Mouse (Mus musculus) midbrain, embryonic 16.5 days (tissue): ENCODE results near the gene Hsf2bp. TPM values are rescaled to one million over a fixed set of nuclear protein-coding genes. Genes with fewer than 3 reads are reported as not detected.

Experiments used
- ATAC-seq: fragments of 200-750 bp; cut with Nextera tagmentation; 2 replicates; pipeline ENCODE4 v1.8.0; 2017; ENCODE audit warnings: moderate TSS enrichment
- H3K27ac ChIP-seq: fragments of 300-500 bp; sonication (generic); 2 replicates; pipeline ENCODE4 v1.5.1; 2014; ENCODE audit warnings: mild to moderate bottlenecking, low read length, mixed read lengths
- H3K27me3 ChIP-seq: fragments of 300-500 bp; sonication (generic); 2 replicates; pipeline ENCODE4 v1.6.1; 2014; ENCODE audit warnings: low read depth, low read length, mixed read lengths; ENCODE audit not compliant: control insufficient read depth, insufficient read depth
- H3K36me3 ChIP-seq: fragments of 300-500 bp; sonication (generic); 2 replicates; pipeline ENCODE4 v1.6.1; 2014; ENCODE audit warnings: mild to moderate bottlenecking, low read length, moderate library complexity, mixed read lengths; ENCODE audit not compliant: control insufficient read depth, insufficient read depth
- H3K4me1 ChIP-seq: fragments of 300-500 bp; sonication (generic); 2 replicates; pipeline ENCODE4 v1.6.1; 2014; ENCODE audit warnings: mild to moderate bottlenecking, low read length, mixed read lengths; ENCODE audit not compliant: control insufficient read depth, insufficient read depth
- H3K4me2 ChIP-seq: fragments of 300-500 bp; sonication (generic); 2 replicates; pipeline ENCODE4 v1.6.1; 2014; ENCODE audit warnings: mild to moderate bottlenecking, low read length, mixed read lengths
- H3K4me3 ChIP-seq: fragments of 300-500 bp; sonication (generic); 2 replicates; pipeline ENCODE4 v1.5.1; 2014; ENCODE audit warnings: low read depth, mild to moderate bottlenecking, low read length, moderate library complexity, mixed read lengths
- H3K9ac ChIP-seq: fragments of 300-500 bp; sonication (generic); 2 replicates; pipeline ENCODE4 v1.6.1; 2014; ENCODE audit warnings: low read depth, low read length, mixed read lengths
- H3K9me3 ChIP-seq: fragments of 300-500 bp; sonication (generic); replicated peaks from 2 replicates; pipeline ENCODE4 v1.6.1; 2014; ENCODE audit warnings: mild to moderate bottlenecking, low read length, mixed read lengths; ENCODE audit not compliant: control insufficient read depth, poor library complexity, severe bottlenecking
- WGBS: fragments of 180-500 bp; shearing (Covaris S2); extraction: QIAGEN DNeasy Blood & Tissue Kit; methylation state at CpG from one replicate; pipeline ENCODE4 v1.1.7; 2014; 5-methylcytosine and 5-hydroxymethylcytosine counted together
- polyA plus RNA-seq: library from polyadenylated mRNA; unstranded; fragments of >200 nt; fragmentation: Nextera tagmentation; extraction: Ambion mirVana; gene quantifications from 2 replicates; pipeline ENCODE4 v1.2.1, GENCODE M21; 2015

The Hsf2bp gene
- polyA plus RNA-seq, 1 experiment from 2014 or later, result 0.65 TPM

DNA sequence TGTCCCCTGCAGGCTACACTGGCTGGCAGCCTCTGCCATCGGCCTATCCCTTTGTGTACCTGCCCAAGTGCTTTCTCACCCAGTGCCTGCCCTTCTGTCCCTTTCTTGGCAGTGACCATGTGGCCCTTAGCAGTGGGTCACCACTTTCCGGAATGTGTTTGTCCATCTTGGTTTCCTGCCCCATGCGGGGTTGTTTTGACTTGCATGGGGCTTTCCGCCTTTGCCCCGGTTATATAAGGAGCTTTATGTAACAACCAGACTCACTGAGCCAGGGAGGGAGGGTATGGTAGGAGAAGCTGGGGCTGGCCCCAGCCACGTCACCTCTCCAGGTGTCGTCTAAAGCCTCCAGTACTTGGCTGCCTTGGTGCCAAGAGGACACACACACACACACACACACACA lies 132.1 kb downstream of the Hsf2bp start:
- no peak overlapping the region for H3K27ac ChIP-seq
- H3K4me3 ChIP-seq, result no peak overlapping the region
- H3K9ac ChIP-seq, result no peak overlapping the region
- H3K4me1 ChIP-seq, result no peaks in the 10 kb centered on the region
- H3K36me3 ChIP-seq, result no peaks in the 10 kb centered on the region
- H3K4me2 ChIP-seq, result no peak overlapping the region
- 86% methylated on average over 7 of the region's 7 CpGs for WGBS
- ATAC-seq, result no peak
- no peaks in the 10 kb centered on the region for H3K9me3 ChIP-seq
- no peaks in the 10 kb centered on the region for H3K27me3 ChIP-seq

DNA sequence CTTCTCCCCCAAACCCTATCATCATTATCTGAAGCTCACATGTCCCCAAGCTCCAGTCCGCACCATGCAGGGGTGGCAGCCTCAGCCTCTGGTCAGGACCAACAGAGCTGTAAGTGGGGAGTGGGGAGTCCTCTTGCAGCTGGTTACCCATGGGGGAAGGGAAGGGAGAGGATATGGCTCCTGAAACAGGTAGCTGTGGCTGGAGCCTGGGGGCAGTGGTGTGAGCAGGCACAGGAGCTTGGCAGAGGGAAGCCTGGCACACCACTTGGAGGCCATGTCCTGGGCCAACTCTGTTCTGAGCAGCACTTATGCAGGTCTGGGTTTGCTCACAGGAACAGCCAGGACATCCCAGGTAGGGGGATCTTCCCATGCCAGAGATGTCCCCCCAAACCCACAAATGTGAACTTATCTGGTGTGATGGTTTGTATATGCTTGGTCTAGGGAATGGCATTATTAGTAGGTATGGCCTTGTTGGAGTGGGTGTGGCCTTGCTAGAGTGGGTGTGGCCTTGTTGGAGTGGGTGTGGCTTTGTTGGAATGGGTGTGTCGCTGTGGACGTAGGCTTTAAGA lies 133.4 kb downstream of the Hsf2bp start:
- Histone ChIP-seq H3K9me3 (no peaks in the 10 kb centered on the region), H3K4me2 (no peak overlapping the region), H3K27me3 (no peaks in the 10 kb centered on the region), H3K27ac (no peak overlapping the region), H3K36me3 (no peaks in the 10 kb centered on the region), H3K4me1 (no peaks in the 10 kb centered on the region), H3K9ac (no peak overlapping the region), H3K4me3 (no peak overlapping the region)
- no peak for ATAC-seq
- WGBS, result 77% methylated on average over 3 of the region's 3 CpGs

DNA sequence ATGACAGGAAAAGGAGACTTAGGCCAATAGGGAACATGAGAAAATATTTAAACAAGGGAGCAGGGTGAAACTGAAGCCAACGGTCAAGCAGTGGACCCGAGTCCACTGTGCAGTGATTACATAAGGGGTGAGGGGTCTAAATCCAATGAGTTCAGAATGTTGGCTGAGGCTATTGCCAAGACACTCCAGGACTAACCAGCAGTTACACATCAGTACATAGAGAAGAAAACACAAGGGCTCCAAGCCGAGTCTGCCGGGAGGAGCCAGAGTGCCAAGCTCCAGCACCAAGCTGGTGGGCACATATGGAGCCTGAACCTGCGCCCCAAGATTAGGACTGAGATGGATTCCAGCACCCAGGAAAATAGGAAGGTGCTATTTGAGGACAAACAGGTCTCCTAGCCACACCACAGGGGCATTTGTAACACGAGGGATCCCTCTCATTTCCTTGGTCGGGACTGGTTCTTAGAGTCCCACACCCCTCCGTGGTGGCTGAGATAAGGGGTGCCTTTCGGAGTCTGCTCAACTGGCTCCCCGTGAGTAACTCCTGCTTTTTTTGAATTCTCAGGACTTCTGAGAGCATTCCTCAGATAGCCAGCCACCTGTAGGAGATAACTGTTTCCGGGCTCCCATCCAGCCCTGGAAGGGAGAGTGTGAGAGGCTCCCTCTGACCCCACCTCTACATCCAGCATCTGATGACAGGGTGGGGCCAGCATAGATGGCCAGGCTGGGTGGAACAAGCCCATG lies 134.5 kb downstream of the Hsf2bp start:
- WGBS, result 81% methylated on average over 11 of the region's 11 CpGs

DNA sequence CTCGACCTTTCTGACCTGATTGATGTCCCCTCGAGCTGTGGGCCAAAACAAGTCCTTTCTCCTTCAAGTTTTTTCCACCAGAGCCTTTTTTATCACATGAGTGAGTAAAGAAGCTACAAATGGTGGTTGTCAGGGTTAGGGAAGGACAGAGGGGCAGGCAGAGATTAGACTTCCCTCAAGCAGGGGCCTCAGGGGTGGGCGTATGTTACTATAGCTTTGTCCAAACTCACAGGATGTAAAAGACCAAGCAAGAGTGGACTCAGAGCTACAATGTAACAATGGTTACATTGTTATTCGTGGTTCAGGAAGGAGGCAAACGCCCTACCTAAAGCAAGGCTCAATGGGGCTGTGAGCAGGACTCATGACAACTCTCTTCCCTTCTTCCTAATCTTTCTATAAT lies 137.2 kb downstream of the Hsf2bp start:
- Histone ChIP-seq H3K4me1 (no peaks in the 10 kb centered on the region), H3K4me3 (no peak overlapping the region), H3K9me3 (no peaks in the 10 kb centered on the region), H3K9ac (no peak overlapping the region), H3K4me2 (no peak overlapping the region), H3K36me3 (no peaks in the 10 kb centered on the region), H3K27me3 (no peaks in the 10 kb centered on the region), H3K27ac (no peak overlapping the region)
- ATAC-seq, result no peak
- 59% methylated on average over 5 of the region's 5 CpGs for WGBS

More for the DNA sequence above, 134.5 kb downstream of the Hsf2bp start:
- H3K27me3 ChIP-seq, result no peaks in the 10 kb centered on the region
- no peaks in the 10 kb centered on the region for H3K36me3 ChIP-seq
- H3K4me1 ChIP-seq, result no peaks in the 10 kb centered on the region
- no peak overlapping the region for H3K27ac ChIP-seq
- no peak overlapping the region for H3K4me2 ChIP-seq
- H3K4me3 ChIP-seq, result no peak overlapping the region
- no peaks in the 10 kb centered on the region for H3K9me3 ChIP-seq
- no peak for ATAC-seq
- no peak overlapping the region for H3K9ac ChIP-seq

DNA sequence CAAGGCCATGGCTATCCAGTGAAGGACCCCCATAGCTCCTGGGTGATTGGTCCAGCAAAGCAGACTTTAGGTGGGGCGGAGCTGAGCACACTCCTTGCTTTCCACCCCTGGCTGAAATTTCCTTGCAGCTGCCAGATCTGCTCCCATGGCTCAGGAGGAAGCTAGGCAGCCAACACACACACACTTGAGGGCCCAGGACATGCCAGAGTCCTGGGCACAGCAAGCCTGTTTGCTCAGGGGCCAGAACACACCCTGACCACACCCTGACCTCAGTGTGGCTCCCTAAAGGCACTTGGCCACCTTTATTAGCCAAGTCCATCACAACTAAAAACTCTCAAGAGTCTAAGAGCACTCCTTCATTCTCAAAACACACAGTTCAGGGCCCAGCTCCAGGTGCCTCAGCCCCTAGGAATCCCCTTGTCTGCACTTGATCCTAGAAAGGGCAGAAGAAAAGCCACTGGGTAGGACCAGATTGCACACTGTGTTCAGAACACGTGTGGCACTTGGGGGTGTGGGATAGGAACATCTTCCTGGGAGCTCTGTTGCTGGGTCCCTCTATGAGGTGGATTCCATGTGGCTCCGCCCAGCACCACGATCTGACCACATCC lies 138.9 kb downstream of the Hsf2bp start:
- no peaks in the 10 kb centered on the region for H3K4me1 ChIP-seq
- no peak overlapping the region for H3K4me3 ChIP-seq
- no peaks in the 10 kb centered on the region for H3K36me3 ChIP-seq
- no peak overlapping the region for H3K27ac ChIP-seq
- no peaks in the 10 kb centered on the region for H3K27me3 ChIP-seq
- 86% methylated on average over 4 of the region's 4 CpGs for WGBS
- no peak overlapping the region for H3K4me2 ChIP-seq
- no peak overlapping the region for H3K9ac ChIP-seq
- ATAC-seq, result no peak
- H3K9me3 ChIP-seq, result no peaks in the 10 kb centered on the region

DNA sequence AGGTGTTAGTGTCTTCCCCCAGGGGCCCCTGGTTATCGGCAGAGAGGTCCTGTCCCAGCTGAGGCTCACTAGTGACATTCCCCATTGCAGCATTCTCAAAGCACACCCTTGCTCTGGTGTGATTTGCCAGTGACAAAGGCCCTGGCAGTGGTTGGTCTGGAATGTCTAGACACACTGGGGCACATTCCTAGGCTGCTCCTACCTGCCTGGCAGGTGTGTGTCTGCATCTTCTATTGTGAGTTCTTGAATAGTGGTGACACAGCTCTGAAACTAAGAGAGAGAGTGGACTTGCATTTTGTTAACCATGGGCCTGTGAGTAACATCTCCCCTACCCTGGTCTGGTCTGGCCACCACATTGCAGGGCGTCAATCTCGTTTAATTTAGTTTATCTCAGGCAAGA lies 139.4 kb downstream of the Hsf2bp start:
- Histone ChIP-seq H3K36me3 (no peaks in the 10 kb centered on the region), H3K4me2 (no peak overlapping the region), H3K27ac (no peak overlapping the region), H3K9ac (no peak overlapping the region), H3K9me3 (no peaks in the 10 kb centered on the region), H3K27me3 (no peaks in the 10 kb centered on the region), H3K4me3 (no peak overlapping the region), H3K4me1 (0 out of 2 replicates have a peak, but pooled peaks cover 3% of the 10 kb centered on the region)
- no peak for ATAC-seq
- WGBS, result 81% methylated on average over 3 of the region's 3 CpGs

DNA sequence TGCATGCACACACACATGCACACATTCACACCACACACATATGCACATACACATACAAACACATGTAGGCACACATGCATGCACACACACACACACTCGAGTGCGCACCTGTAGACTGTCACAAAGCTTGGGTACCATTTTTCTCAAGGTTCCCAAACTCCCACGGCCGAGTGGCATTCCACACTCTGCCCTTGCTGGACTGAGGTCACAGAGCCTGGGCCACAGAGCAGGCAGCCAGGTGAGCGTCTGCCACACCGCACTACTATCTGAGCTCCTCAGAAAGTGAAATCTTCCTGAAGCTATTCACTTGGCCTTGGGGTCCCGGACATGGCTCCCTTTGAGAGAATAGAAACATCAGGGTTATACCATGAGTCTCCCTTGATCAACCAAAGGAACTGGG lies 139.8 kb downstream of the Hsf2bp start:
- H3K27ac ChIP-seq, result no peak overlapping the region
- no peaks in the 10 kb centered on the region for H3K27me3 ChIP-seq
- WGBS, result 93% methylated on average over 7 of the region's 7 CpGs
- no peak overlapping the region for H3K9ac ChIP-seq
- H3K4me3 ChIP-seq, result no peak overlapping the region
- H3K9me3 ChIP-seq, result no peaks in the 10 kb centered on the region
- no peak for ATAC-seq
- peaks cover 5% of the 10 kb centered on the region; the same call in 1 of the 2 replicates for H3K4me1 ChIP-seq
- H3K4me2 ChIP-seq, result no peak overlapping the region
- H3K36me3 ChIP-seq, result no peaks in the 10 kb centered on the region
